Mouse (Mus musculus) T-helper 2 cell (primary cell): ENCODE results near the gene Egfl7.

Experiments
- in situ Hi-C: fragments of 300-600 bp; cut with MboI, MseI; formaldehyde crosslinking; loops from one replicate; pipeline ENCODE4 v1.15.1; 2025; ENCODE audit warnings: high pct_unique_total_duplicates

Egfl7 gene

GRCm38 (mm10) chr2:26579714-26580113 lies at the start of gene Egfl7:
Gene Egfl7, plus strand, starts transcription at chr2:26580014.
- in situ Hi-C loops: loop anchor here (10.0 kb wide), 1 partner anchor 255 kb away; no protein-coding TSS in a partner anchor

- in situ Hi-C loops: no loop called here
These were observed 48.0 kb upstream of the Egfl7 start for GRCm38 (mm10) chr2:26531829-26532228.

- in situ Hi-C loops: no loop called here
These were observed 46.6 kb upstream of the Egfl7 start for GRCm38 (mm10) chr2:26533249-26533648.

- in situ Hi-C loops: no loop called here
These were observed 45.7 kb upstream of the Egfl7 start for GRCm38 (mm10) chr2:26534161-26534560.

- in situ Hi-C loops: no loop called here
These were observed 45.2 kb upstream of the Egfl7 start for GRCm38 (mm10) chr2:26534616-26535015.

GRCm38 (mm10) chr2:26535517-26536045 lies 44.2 kb upstream of the Egfl7 start:
- in situ Hi-C loops: no loop called here

- in situ Hi-C loops: no loop called here
These were observed 40.3 kb upstream of the Egfl7 start for GRCm38 (mm10) chr2:26539516-26539915.

- in situ Hi-C loops: no loop called here
These were observed 39.1 kb upstream of the Egfl7 start for GRCm38 (mm10) chr2:26540721-26541120.

- in situ Hi-C loops: no loop called here
These were observed 38.4 kb upstream of the Egfl7 start for GRCm38 (mm10) chr2:26541258-26541910.

- in situ Hi-C loops: no loop called here
These were observed 36.7 kb upstream of the Egfl7 start for GRCm38 (mm10) chr2:26543155-26543554.

- in situ Hi-C loops: no loop called here
These were observed 36.0 kb upstream of the Egfl7 start for GRCm38 (mm10) chr2:26543768-26544167.

GRCm38 (mm10) chr2:26544265-26544664 lies 35.5 kb upstream of the Egfl7 start:
- in situ Hi-C loops: no loop called here

- in situ Hi-C loops: no loop called here
These were observed 32.3 kb upstream of the Egfl7 start for GRCm38 (mm10) chr2:26547481-26547880.

- in situ Hi-C loops: no loop called here
These were observed 30.0 kb upstream of the Egfl7 start for GRCm38 (mm10) chr2:26549801-26550200.

GRCm38 (mm10) chr2:26550205-26550604 lies 29.6 kb upstream of the Egfl7 start:
- in situ Hi-C loops: no loop called here

GRCm38 (mm10) chr2:26550777-26551176 lies 29.0 kb upstream of the Egfl7 start:
- in situ Hi-C loops: no loop called here

- in situ Hi-C loops: no loop called here
These were observed 28.4 kb upstream of the Egfl7 start for GRCm38 (mm10) chr2:26551446-26551845.

GRCm38 (mm10) chr2:26552066-26552465 lies 27.7 kb upstream of the Egfl7 start:
- in situ Hi-C loops: no loop called here

- in situ Hi-C loops: no loop called here
These were observed 25.9 kb upstream of the Egfl7 start for GRCm38 (mm10) chr2:26553904-26554303.

- in situ Hi-C loops: no loop called here
These were observed 24.7 kb upstream of the Egfl7 start for GRCm38 (mm10) chr2:26555076-26555475.

GRCm38 (mm10) chr2:26556535-26556993 lies 23.2 kb upstream of the Egfl7 start:
- in situ Hi-C loops: no loop called here

GRCm38 (mm10) chr2:26560506-26560905 lies 19.3 kb upstream of the Egfl7 start:
- in situ Hi-C loops: loop anchor here (5.0 kb wide), 1 partner anchor 113 kb away; the partner anchor contains the start of gene Sec16a

- in situ Hi-C loops: loop anchor here (5.0 kb wide), 1 partner anchor 114 kb away; the partner anchor contains the start of gene Sec16a
These were observed 18.3 kb upstream of the Egfl7 start for GRCm38 (mm10) chr2:26561351-26562016.
